Mouse (Mus musculus) T-helper 1 cell (primary cell): ENCODE measurements around the gene Ncam1.

Experiments
- in situ Hi-C: fragments of 300-600 bp; cut with MboI, MseI; formaldehyde crosslinking; loops from one replicate; pipeline ENCODE4 v1.15.1; 2025; ENCODE audit warnings: high pct_unique_total_duplicates

Ncam1 gene

DNA sequence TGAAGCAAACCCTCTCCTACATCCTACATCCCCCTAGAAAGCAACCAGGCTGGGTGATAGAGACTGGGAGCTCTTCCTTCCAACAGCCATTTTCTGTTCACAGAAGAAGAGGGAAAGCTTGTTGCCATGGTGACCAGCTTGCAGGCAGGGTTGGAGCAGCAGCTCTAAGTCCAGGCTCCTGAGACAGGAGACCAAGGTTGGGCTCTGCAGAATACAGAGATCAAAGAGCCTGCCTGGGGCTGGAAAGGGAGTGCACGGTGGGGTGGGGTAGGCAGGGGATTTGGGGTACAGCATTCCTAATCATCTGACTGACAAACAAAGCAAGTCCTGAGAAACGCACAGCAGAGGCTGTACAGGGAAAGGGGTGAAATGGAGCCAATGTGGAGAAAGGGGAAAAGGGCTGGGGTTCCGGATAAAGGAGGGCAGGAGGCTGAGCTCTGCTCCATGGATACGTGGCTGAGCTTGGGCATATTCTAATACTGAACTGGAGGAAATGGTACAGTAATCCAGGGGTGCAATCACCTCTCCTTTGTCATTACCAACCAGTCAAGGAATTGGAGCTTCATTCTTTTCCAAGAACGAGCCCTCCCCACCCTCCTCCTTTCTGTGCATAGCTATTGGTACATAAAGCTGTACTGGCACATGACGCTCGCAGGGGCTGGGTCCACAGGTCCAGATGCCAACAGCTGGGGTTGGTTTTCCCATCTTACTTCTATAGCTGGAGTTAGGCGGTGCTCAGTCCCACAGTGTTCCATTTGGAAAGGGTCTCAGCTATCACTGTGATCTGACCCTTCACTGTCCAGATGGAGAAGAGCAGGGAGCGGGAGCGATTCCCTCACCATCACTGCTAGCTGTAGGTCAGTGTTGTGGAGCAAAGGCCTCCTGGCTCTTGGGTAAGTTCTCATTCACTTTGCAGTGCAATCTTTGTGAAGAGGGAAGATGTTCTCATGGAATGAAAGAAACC, 227.7 kb downstream of the Ncam1 start:
- in situ Hi-C loops, result no loop called here

DNA sequence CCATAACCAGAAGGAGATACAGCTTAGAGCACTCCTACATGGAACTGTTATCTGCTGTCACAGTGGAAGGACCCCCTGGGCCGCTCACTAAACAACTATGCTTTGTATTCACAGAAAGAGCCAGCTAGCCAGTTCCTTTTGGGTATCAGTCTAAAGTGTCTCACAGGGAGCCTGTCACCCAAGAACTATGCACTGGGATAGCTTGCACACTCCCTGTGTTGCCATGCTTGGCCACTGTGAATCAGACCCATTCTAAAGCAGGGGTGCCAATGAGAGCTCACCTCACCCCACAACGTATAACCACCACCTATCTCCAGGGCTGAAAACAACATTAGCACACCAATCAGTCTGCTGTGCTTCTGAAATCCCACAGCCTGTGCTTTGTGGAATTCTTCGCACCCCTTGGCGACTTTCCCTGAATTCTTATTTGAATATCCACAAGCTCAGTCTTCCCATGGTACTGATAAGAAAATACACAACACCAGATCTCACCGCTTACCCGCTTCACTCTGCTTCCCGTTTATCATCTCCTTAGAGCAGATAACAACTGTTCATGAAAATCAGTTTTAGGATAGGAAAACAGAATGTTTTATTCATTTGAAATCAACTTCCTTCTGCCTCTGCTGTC, 228.6 kb downstream of the Ncam1 start:
- in situ Hi-C loops, result no loop called here

DNA sequence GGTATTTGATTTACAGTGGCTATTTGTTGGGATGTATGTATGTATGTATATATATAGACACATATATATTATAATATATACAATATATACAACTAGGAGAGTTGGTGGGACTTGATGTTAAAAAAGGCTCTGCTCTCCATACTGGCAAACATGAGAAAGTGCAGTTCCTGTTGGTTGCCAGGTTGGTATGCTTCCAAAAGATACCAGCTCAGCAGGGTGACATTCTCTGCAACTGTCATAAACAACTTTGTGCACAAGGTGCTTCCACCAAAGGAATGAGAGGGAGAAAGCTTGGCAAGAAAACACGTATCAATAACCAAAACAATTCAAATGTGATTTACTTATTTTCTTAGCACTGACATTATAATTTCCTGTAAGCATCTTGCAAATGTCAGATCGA, 232.9 kb downstream of the Ncam1 start:
- in situ Hi-C loops, result no loop called here

DNA sequence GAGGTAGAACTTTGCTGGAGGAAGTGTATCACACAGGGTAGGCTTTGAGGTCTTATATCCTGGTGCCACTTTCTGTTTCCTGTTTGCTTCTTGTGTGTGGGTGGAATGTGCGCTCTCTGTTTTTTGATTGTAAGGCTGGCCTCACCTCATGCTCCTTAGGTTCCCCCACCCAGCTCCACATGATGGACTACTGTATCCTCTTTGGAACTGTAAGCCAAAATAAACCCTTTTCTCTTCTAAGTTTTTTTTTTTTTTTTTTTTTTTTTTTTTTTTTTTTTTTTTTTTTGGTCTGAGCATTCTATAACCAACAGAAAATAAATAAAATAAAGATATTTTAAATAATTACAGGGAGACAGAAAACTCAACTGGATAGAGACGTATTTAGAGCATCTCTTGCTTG, 239.8 kb downstream of the Ncam1 start:
- in situ Hi-C loops, result no loop called here

DNA sequence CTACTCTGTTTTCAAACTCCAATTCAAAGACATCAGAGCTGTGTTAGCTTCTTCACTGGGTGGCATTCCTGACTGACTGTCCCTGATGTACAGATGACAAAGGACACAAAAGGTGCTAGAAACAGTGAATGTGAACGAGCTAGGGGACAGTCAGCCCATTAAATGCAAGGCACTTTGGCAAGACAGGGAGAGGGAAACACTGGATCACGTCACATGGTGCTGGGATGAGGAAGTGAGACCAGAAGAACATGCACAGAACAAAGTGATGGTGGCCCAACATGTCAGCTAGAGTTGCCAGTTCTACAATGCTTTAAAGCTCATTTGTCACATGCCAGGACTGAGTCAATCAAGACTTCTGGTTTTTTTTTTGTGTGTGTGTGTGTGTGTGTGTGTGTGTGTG, 247.4 kb downstream of the Ncam1 start:
- in situ Hi-C loops, result no loop called here

DNA sequence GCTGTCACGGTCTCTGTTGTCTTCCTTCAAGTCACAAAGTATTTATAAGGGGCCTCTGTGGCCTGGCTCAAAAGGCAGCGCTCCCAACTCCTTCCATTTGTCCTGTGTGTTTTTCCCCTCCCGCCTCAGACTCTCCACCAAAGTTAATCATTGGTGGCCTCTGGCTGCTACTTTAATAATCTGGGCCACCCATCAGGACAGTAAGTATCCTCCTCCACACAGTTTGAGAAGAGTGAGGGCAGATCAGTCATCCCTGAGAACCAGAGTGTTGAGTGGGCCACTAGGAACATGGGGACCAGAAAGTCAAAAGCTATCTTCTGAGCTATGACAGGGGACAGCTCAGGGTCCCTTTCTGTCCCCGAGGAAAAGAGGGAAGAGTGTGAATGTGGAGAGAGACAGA, 256.1 kb downstream of the Ncam1 start:
- in situ Hi-C loops, result loop anchor here (25.0 kb wide), 1 partner anchor 1755 kb away; no protein-coding TSS in a partner anchor

DNA sequence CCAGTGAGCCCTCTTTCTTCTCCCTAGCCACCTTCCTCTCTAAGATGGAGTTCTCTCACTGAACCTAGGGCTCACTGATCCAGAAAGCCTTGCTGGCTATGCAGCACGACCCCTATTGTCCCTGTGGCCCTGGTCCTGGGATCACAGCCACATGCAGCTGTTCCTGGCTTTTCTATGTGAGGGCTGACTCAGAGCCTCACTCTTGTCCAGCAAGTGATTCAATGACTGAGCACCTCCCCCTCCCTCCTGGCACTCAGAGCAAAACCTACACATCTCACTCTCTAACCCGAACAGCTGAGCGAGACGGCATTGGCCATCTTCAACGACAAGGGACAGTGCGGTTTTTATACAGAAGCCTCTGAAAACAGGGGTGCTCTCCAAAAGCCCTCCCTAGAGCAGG, 260.9 kb downstream of the Ncam1 start:
- in situ Hi-C loops, result loop anchor here (25.0 kb wide), 1 partner anchor 1751 kb away; no protein-coding TSS in a partner anchor

DNA sequence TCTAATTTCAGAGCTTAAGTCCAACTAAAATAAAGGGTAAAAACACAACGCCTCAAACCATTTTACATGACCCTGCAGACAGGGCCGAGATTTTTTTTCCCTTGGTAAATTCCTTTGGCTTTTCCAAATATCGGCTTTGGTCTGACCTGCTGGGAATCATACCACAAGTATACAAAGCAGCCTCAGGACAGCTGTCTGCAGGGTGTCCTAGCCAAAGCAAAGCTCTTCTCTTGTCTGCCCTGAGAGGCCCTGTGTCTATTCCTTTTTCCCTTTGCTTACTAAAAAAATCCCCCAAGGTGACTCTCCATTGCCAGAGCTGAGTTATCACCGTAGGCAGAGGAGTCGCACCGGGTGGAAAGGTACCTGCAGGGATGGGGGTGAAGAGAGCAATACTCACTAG, 262.1 kb downstream of the Ncam1 start:
- in situ Hi-C loops, result loop anchor here (25.0 kb wide), 1 partner anchor 1749 kb away; no protein-coding TSS in a partner anchor

DNA sequence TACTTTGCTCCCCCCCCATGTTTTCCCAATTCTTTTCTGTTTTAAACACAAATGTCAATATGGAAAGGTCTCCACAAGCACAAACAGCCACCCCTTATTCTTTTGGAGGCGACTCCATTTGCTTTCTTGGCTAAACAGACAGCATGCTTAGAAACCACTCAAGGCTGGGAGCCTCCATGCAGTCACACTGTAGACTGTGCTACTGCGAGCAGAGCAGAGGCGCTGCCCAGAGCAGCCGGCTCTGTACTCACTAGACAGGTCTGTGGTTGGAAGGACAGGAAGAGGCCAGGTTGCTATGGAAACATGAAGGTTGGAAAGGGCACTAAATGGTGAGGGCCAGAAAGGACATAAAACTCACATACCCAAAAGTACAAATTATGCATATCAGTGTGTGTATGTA, 263.8 kb downstream of the Ncam1 start:
- in situ Hi-C loops, result loop anchor here (25.0 kb wide), 1 partner anchor 1748 kb away; no protein-coding TSS in a partner anchor

DNA sequence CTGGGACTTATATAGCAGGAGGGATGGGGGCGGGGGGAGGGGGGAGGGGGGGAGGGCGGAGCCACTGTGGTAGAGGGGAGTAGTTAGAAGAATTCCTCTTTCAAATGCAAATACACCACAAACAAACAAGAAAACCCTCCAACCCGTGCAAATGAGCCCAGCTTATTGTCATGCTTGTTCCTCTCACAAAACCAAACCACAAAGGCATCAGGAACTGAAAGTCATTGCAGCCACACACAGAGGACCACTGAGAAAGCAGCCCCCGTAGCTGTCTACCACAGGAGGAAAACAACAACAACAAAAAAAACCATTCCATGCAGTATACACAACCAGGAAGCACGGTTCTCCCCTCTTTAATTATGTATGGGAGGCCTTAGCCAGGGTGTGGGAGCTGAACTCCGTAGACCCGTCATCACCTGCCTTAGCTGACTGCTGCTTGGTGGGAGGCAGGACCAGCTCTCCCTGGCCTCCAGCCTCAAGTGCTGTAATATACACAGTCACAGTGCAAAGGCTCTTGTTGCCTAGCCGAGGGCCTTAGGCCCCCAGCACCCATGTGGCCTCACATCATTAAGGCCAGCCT, 264.7 kb downstream of the Ncam1 start:
- in situ Hi-C loops, result loop anchor here (25.0 kb wide), 1 partner anchor 1747 kb away; no protein-coding TSS in a partner anchor

DNA sequence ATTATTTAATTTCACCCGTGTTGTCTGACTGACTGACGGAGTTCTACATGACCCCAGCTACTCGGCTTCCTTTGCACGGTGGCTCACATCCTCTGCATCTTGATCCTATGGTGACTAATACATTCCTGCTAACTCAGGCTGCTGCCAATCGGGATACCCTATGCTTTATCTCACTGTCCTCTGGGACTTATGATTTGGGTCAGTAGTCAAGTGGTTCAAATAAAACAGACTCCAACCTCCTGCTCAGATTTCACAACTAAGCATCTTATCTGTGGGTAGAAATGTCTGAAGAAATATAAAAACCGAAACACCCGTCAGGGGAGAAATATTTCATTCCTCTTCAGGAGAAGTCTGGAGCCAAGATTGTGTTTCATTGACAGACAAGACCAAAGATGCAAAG, 265.3 kb downstream of the Ncam1 start:
- in situ Hi-C loops, result loop anchor here (25.0 kb wide), 1 partner anchor 1746 kb away; no protein-coding TSS in a partner anchor

DNA sequence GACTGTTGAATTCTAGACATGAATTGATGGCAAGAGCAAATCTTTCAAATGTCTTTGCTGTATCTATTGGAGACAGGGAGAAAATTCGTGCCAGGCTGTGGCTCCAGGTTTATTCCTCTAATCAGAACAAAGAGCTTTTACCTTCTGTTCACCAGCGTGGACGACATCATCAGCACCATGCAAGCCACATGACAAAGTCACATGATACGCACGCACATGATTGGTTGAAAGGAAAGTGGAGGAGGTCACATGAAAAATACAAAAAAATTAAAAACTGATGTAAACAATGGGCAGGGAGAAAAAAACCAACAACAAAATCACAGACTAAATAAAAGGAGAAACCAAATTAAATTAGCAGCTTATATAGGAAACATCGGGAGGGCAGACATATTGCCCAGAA, 266.9 kb downstream of the Ncam1 start:
- in situ Hi-C loops, result loop anchor here (25.0 kb wide), 1 partner anchor 1745 kb away; no protein-coding TSS in a partner anchor

DNA sequence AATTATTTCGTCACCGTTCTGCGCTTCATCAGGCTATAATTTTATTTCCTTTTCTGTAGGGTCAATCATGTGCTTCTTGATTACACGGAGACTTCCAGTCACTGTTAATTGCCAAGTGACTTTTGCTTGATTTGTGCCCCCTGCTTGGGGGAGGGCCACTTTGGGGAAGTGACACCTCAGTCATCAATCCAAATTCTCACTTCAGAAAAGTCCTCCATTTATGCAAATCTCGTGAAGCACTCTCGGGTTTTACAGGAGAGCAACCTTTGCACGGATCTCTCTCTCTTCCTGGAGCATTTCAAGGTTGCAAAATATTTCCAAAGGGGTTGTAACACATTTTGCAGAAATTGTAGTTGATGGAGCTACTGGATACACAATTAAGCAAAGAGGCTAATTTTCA, 267.5 kb downstream of the Ncam1 start:
- in situ Hi-C loops, result loop anchor here (25.0 kb wide), 1 partner anchor 1744 kb away; no protein-coding TSS in a partner anchor

DNA sequence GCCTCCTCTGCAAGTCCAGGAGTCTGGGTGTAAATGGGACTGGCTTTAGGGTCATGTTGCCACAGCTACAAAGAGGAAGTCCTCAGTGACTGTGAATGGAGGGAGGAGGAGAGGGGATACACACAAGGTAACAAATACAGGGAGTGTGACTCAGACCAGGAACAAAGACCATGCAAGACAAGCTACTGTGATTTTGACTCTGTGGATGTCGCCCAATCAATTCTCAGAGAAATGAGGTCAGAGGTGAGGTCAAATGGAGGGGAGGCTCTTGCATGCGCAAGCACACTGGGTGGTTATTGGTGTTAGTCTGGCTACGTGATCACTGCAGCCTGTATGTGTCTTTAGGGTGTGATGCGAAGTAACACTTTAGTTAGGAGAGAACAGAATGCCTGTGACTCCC, 268.0 kb downstream of the Ncam1 start:
- in situ Hi-C loops, result loop anchor here (25.0 kb wide), 1 partner anchor 1743 kb away; no protein-coding TSS in a partner anchor

DNA sequence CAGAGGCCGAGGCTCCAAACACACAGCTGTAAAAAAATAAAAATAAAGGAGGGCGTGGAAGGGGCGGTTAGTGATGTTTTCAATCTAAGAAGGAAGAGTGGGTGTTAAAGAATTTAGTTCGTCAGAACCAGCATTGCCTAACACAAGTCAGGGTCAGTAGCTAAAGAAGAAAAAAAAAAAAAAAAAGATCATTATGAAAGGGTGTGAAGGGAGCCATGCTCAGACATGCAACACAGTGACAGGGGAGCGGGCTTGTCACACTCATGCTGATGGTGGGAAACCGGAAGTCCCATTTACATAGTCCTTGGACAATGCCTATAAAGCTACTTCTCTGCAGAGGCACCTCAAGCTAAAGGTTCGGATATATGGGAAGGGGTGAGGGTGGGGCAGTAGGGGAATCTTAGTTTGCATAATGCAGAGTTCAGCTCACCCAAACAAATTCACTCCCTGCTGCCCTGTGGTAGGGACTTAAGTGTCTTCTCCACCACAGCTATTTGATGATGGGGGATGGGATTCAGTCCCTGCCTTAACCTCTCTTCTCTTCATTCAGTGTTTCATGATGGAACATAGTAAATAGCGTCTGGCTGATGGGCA, 269.3 kb downstream of the Ncam1 start:
- in situ Hi-C loops, result loop anchor here (25.0 kb wide), 1 partner anchor 1742 kb away; no protein-coding TSS in a partner anchor

DNA sequence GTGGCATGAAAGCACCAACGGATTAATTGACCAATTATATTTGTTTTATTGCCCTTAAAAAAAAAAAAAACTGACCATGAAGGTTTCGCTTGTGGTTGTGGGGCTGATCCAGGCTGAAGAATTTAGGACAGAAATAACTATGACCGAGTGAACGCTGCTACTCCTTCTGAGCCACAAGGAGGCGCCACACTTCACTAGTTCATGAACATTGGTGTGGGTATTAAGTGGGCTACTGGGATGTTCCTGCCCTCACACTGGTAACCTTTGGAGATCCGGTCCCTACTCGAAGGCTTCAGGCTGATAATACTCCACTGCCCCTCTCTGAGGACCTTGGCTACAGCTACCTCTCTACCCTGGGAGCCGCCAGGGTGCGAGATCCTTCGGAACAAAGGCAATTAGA, 269.8 kb downstream of the Ncam1 start:
- in situ Hi-C loops, result loop anchor here (25.0 kb wide), 1 partner anchor 1742 kb away; no protein-coding TSS in a partner anchor

DNA sequence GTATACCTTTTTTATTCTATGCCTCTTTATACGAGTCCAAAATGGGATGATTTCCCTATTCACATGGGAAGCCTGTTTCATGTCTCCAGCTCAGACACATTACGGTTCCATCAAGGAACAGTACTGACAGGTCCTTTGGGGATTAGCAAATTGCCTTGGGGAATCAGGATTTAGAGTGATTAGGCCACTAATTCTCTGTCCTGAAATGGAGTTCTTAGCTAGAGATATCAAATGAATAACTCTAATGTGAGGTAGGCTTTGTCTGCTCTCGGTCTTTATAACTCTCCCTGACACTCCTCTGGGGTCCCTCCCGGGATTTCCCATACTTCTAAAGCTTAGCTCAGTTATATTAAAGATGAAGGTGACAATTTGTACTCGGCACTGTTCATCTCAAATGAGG, 270.7 kb downstream of the Ncam1 start:
- in situ Hi-C loops, result loop anchor here (25.0 kb wide), 1 partner anchor 1741 kb away; no protein-coding TSS in a partner anchor

DNA sequence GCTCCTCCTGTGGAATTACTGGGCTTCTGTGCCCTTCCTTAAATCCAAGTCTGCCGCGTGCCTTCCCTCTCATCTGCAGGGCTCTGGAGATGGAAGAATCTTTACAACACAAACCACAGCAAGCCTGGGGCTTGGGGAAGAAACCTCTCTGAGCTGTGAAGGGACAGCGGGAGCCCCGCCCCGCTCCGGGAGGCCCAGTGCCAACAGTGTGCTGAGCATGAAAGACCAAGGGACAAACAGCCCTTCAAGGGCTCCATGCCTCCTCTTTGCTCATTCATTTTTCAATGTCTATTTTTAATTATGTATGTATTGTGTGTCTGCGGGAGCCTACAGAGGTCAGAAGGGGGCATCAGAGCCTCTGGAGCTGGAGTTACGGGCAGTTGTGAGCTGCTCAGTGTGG, 271.4 kb downstream of the Ncam1 start:
- in situ Hi-C loops, result loop anchor here (25.0 kb wide), 1 partner anchor 1740 kb away; no protein-coding TSS in a partner anchor

DNA sequence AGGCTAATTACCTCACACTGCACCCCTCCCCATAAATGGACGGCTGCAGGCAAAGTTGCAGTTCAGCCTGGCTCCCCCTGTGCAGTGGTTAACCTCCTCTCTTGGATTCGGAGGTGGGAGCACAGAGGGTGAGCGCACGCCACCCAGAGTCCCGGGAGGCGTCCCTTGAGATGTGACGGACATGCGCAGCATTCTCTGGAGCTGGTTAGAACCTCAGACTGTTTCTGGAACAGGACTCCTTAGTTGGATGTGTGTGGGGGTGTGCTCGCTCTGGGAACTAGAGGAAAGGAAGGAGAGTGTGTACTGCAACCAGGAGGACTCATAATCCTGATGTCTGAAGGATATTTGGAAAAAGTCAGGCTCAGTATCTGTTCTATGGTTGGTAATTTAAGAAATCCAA, 274.0 kb downstream of the Ncam1 start:
- in situ Hi-C loops, result loop anchor here (25.0 kb wide), 1 partner anchor 1737 kb away; no protein-coding TSS in a partner anchor

DNA sequence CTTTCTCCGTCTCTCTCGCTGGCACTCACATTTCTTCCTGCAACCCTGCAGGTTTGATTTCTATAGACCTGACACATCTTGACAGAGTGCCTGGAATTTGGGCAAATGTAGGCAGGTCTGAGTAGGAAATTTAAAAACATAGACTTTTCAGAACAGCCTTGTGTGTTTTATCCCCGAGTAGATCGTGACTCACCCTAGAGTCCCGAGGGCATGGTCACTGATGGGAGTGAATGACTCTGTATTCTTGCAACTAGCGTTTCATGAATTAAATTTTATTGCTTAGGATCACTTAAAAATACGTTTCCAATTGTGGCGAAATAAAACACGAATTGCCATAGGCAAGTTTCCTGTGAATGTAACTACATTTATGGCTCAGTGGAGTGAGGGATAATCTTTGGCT, 274.8 kb downstream of the Ncam1 start:
- in situ Hi-C loops, result no loop called here

DNA sequence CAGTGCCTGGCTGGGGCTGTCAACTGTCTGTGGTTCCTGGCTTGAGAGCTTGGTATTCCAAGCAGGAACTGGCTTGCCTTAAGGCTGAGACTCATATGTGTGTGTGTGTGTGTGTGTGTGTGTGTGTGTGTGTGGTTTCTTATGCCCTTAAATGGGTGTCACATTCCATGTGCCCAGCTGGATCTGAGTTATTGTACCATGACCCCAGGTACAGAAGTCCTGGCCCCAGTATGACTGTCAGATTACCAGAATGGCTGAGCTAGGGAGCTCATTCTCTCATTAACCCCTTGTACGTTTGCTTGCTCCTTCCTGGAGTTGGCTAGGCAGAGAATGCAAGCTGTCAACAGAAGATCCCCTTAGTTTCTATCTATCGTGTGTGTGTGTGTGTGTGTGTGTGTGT, 284.4 kb downstream of the Ncam1 start:
- in situ Hi-C loops, result no loop called here
